Mouse (Mus musculus) cerebellum, adult 2 months (tissue): ENCODE data around the gene Twsg1. TPM values are rescaled to one million over a fixed set of nuclear protein-coding genes. Genes with fewer than 3 reads are reported as not detected.
A peak's percentile ranks its signal among the peaks of the same experiment; 100 is the strongest.

Experiments used
- DNase-seq, 2 experiments: peaks; one replicate each; pipeline ENCODE4 v3.0.0; 2021
- H3K27ac ChIP-seq: fragments of 200-500 bp; 2 replicates; pipeline ENCODE4 v1.5.1; 2012; ENCODE audit warnings: low read length, control low read depth, inconsistent platforms; ENCODE audit not compliant: insufficient read depth
- H3K27me3 ChIP-seq: fragments of 200-500 bp; 2 replicates; pipeline ENCODE4 v1.6.1; 2012; ENCODE audit warnings: inconsistent platforms, mild to moderate bottlenecking, low read length, moderate library complexity; ENCODE audit not compliant: control insufficient read depth, insufficient read depth
- H3K4me1 ChIP-seq: fragments of 200-500 bp; 2 replicates; pipeline ENCODE4 v1.6.1; 2011; ENCODE audit warnings: low read length; ENCODE audit not compliant: control insufficient read depth, insufficient read depth
- H3K4me3 ChIP-seq: fragments of 200-500 bp; replicated peaks from 2 replicates; pipeline ENCODE3; 2011; ENCODE audit warnings: mild to moderate bottlenecking, low read depth, low read length, control low read depth; ENCODE audit not compliant: insufficient read depth
- CTCF ChIP-seq: fragments of 200-500 bp; IDR thresholded peaks from 2 replicates; pipeline ENCODE4 v1.5.1; 2011; ENCODE audit warnings: low read depth, mild to moderate bottlenecking, control low read depth, low read length, moderate library complexity, borderline replicate concordance; ENCODE audit not compliant: insufficient read depth
- POLR2A ChIP-seq: fragments of 200-500 bp; IDR thresholded peaks from 2 replicates; pipeline ENCODE4 v1.6.1; 2011; ENCODE audit warnings: low read length, control low read depth, borderline replicate concordance; ENCODE audit not compliant: insufficient read depth
- WGBS: fragments of 180-500 bp; shearing (Covaris S2); methylation state at CpG from one replicate; pipeline ENCODE4 v1.1.7; 2018; 5-methylcytosine and 5-hydroxymethylcytosine counted together
- polyA plus RNA-seq: library from polyadenylated mRNA; depleted of rRNA; stranded (reverse); fragments of >200 nt; gene quantifications from 2 replicates; pipeline ENCODE4 v1.2.3, GENCODE M21; 2012; rRNA removed

Twsg1 gene
- polyA plus RNA-seq, 1 experiment = 30.3 TPM

DNA sequence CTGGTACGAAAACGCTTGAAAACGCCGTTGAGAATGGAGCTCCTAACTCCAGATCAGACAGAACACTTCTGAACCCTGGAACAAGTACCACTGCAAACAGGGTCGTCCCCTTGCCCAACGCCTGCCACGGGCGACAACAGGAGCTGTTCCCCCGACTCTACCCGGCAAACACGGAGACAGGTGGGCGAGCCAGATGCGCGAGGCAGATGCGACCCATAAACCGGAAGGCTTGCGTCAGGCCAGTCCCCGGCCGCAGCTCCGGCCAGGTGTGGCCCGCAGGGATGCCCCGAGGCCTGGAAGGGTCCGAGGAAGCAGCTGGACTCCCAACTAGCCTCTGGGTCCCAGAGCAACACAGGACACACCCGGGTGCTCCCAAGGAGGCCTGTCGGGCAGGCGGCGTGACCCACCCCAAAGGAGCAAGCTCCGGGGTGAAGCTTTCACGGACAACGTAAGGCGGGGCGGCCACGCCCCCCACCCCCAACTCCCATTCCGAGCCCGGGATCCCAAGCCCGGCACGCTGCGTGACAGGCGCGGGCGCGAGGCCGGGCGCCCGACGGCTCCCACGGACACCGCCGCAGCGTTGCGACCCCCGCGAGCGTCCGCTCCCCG lies 66.9 kb downstream of the Twsg1 start:
- H3K27me3 ChIP-seq = no peaks in the 10 kb centered on the region
- DNase-seq = no peak
- peak overlapping the region; percentile 52; the same call in 1 of the 2 replicates for H3K27ac ChIP-seq
- WGBS = under 1% methylated on average over 49 of the region's 56 CpGs
- peaks cover 3% of the 10 kb centered on the region for H3K4me1 ChIP-seq
- H3K4me3 ChIP-seq = peak overlapping the region; percentile 68
- TF ChIP-seq POLR2A (no peak), CTCF (no peak)

DNA sequence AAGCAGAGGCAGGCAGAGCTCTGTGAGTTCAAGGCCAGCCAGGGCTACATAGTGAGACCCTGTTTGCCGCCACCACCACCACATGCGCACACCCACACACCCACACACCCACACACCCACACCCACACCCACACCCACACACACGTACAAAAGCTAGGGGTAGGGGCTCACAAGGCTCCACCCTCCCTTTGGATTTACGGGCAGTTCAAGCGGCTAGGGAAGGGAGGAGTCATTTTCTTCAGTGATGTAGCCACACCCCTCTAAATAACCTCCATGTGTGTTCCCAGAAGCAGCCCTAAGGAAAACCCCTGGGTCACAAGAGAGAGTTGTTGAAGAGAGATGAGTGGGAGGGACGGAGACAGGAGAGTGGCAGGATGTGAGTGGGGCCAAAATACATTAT lies 74.0 kb downstream of the Twsg1 start:
- Histone ChIP-seq H3K27ac (no peak overlapping the region), H3K27me3 (no peaks in the 10 kb centered on the region), H3K4me3 (no peak overlapping the region), H3K4me1 (peaks cover 30% of the 10 kb centered on the region)
- WGBS = 86% methylated on average over 6 of the region's 6 CpGs
- no peak for DNase-seq
- no peak for TF ChIP-seq CTCF
- no peak for TF ChIP-seq POLR2A

DNA sequence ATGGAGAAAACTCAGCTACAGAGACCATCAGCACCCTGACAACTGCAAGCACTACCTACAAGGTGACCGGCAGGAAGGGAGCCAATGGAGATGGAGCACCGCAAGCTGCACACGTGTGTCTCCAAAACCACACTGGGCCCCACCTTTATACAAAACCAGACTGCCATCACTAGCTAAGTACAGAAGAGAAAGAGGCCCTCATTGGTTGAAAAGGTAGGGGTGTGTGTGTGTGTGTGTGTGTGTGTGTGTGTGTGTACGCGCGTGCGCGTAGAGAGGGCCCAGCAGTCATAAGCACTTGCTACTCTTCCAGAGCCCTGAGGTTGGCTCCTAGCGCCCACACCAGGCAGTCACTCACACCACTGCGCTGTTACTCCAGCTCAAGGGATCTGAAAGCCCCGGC lies 77.2 kb downstream of the Twsg1 start:
- H3K27me3 ChIP-seq = no peaks in the 10 kb centered on the region
- TF ChIP-seq POLR2A = no peak
- no peak for TF ChIP-seq CTCF
- H3K4me1 ChIP-seq = peaks cover 25% of the 10 kb centered on the region
- H3K27ac ChIP-seq = no peak overlapping the region
- no peak overlapping the region for H3K4me3 ChIP-seq
- DNase-seq = no peak
- WGBS = 89% methylated on average over 11 of the region's 11 CpGs

DNA sequence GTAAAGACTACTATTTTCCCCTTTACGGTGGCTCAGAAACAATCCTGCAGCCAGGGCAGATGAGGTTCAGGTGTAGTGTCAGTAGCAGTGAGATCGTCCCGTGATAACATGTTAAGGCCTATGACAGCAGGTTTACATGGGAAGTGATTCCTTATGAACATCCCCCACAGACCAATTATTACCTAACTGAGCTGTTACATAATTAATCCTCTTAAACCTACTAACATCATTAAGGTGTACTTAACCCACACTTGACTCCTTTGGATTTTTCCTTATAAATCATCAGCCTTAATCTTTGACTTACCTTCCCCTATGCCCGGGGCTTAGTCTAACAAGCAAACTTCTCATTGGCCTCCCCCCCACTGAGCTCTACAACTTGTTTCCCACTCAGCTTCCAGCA lies 77.9 kb downstream of the Twsg1 start:
- Histone ChIP-seq H3K27me3 (no peaks in the 10 kb centered on the region), H3K27ac (no peak overlapping the region), H3K4me1 (peaks cover 24% of the 10 kb centered on the region), H3K4me3 (no peak overlapping the region)
- 83% methylated on average over 4 of the region's 4 CpGs for WGBS
- DNase-seq = no peak
- no peak for TF ChIP-seq CTCF
- no peak for TF ChIP-seq POLR2A

DNA sequence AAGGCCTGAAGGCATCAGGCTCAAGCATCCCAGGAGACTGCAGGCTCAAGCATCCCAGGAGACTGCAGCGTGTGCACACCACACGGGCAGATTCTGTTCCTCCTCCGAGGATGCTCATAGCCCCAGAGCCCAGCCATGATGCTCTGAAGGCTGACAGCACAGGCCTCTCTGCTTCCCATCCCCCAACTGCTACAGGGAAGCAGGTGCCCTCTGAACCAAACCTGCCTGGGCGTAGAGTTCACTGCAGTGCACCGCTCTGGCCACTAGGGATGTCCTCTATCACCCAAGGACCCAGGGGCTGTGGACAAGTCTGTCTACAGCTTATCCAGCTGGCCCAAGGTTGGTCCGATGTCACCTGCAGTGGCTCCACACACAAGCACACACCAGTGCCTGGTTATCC lies 78.4 kb downstream of the Twsg1 start:
- H3K27ac ChIP-seq = no peak overlapping the region
- no peak overlapping the region for H3K4me3 ChIP-seq
- peaks cover 24% of the 10 kb centered on the region for H3K4me1 ChIP-seq
- TF ChIP-seq CTCF (peak; percentile 64; the same call in 1 of the 2 replicates), POLR2A (no peak)
- peak; percentile 56 to 61 for DNase-seq
- H3K27me3 ChIP-seq = no peaks in the 10 kb centered on the region
- 39% methylated on average over 6 of the region's 6 CpGs for WGBS

DNA sequence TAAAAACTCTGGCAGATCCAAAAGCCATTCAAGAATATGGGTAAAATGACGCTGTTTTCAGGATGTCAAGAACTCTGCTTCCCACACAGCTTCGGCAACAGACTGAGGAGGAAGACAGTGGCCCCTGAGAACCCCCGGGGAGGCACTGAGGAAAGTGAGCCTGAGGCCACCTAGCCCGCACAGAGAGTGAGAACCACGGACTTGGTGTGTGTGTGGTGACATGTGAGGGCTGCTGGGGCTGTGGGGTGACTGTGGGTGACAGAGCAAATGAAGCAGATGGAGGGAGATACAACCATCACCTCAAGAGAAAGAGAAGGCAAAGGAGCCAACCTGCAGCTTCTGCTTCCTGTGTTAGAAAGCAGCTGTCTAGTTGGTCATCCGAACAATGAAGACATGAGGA lies 79.0 kb downstream of the Twsg1 start:
- Histone ChIP-seq H3K27me3 (no peaks in the 10 kb centered on the region), H3K4me3 (no peak overlapping the region), H3K4me1 (peaks cover 24% of the 10 kb centered on the region), H3K27ac (no peak overlapping the region)
- DNase-seq = peak in 1 of 2 experiments; percentile 20
- TF ChIP-seq POLR2A (no peak), CTCF (no peak)
- 53% methylated on average over 6 of the region's 6 CpGs for WGBS

Other genes with a start within 250 kb of the Twsg1 start
- gene Rab31, start 178.5 kb downstream of the Twsg1 start, polyA plus RNA-seq = 71.4 and 79.7 TPM in 2 replicates
- 71.5 and 72.9 TPM in 2 replicates for gene Ppp4r1, start 168.7 kb downstream of the Twsg1 start, polyA plus RNA-seq
- 44.9 and 48.5 TPM in 2 replicates for gene Ralbp1, start 65.4 kb downstream of the Twsg1 start, polyA plus RNA-seq
- gene Ankrd12, start 125.9 kb upstream of the Twsg1 start, polyA plus RNA-seq = 25.5 and 28.1 TPM in 2 replicates
- 241 and 269 TPM in 2 replicates for gene Ndufv2, start 150.3 kb upstream of the Twsg1 start, polyA plus RNA-seq
- gene Washc1, start 160.3 kb upstream of the Twsg1 start, polyA plus RNA-seq = 52.5 and 53.4 TPM in 2 replicates
- 3.9 and 5.8 TPM in 2 replicates for gene Ddx11, start 172.3 kb upstream of the Twsg1 start, polyA plus RNA-seq